Mouse (Mus musculus) brain, embryonic 18.5 days (tissue): ENCODE results near the gene Olfr1153.

Experiments used
- DNase-seq: peaks from one replicate; pipeline ENCODE4 v3.0.0-alpha.2; 2012; ENCODE audit warnings: low read depth, low spot score

The Olfr1153 gene

GRCm38 (mm10) chr2:87894662-87895061 is at the start of gene Olfr1153:
TSS of gene Olfr1153 (plus strand) at chr2:87894962.
- no peak for DNase-seq

DNA sequence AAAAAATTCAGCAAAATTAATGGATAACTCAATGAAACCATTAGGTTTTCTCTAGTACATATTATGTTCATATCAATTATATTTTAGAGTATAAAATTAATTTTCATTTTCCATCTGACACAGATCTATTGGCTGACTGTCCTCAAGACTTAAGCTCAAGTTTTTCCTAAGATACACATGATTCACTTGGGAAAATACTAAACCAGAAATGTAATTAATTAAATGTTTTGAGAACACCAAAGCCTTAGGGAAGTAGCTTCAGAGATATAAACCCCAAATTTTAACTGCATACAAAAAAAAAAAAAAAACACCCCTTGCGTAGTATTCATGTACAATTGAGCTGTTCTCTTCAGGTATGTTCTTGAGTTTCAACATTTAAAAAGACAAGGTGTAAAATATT is 39.2 kb upstream of the Olfr1153 start, which contains the start of gene Olfr1151:
Olfr1151 (plus strand) TSS at position 301 of the 400 bp plus-strand sequence.
- DNase-seq, result no peak

DNA sequence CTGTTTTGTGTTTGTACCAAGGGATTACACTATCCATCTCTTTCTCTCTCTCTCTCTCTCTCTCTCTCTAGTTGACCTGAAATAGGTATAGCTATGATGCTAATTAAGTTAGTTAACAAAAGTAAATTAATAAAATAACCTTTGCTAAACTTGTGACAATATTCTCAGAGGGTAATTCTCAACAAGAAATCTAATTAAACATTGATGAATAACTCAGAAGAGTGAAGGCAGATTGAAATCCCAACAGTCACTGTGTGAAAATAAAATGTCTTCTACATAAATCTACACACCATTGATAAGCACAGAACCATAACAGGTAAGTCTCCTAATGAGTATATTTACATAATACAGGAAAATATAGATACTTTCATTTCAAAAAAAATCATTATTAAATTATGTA is 28.6 kb upstream of the Olfr1153 start, which contains the start of gene Olfr1152:
Olfr1152 (plus strand) TSS at position 301 of the 400 bp plus-strand sequence.
- no peak for DNase-seq

- no peak for DNase-seq
Observed at GRCm38 (mm10) chr2:87905066-87905465, 10.3 kb downstream of the Olfr1153 start, which contains the start of gene Olfr1154. TSS of gene Olfr1154 (minus strand) at chr2:87905166.

GRCm38 (mm10) chr2:87945037-87945436 is 50.3 kb downstream of the Olfr1153 start, which contains the start of gene Olfr1155:
TSS of gene Olfr1155 (minus strand) at chr2:87945137.
- DNase-seq, result no peak
